Mouse (Mus musculus) hindbrain, embryonic 14.5 days (tissue): ENCODE measurements around the gene Gm7980. TPM values are rescaled to one million over a fixed set of nuclear protein-coding genes. Genes with fewer than 3 reads are reported as not detected.
"Not testable (repeated sequence)": the region's sequence is repeated elsewhere in the genome, so short reads cannot be mapped to it uniquely, and the experiment has no call there.

ENCODE experiments used
- ATAC-seq: fragments of 200-750 bp; cut with Nextera tagmentation; 2 replicates; pipeline ENCODE4 v1.8.0; 2017; ENCODE audit warnings: moderate number of reproducible peaks, mild to moderate bottlenecking, moderate TSS enrichment, moderate library complexity; ENCODE audit not compliant: low FRiP score
- DNase-seq: peaks from one replicate; pipeline ENCODE4 v3.0.0-alpha.2; 2015; ENCODE audit warnings: low spot score
- H3K27ac ChIP-seq: fragments of 300-500 bp; sonication (generic); 2 replicates; pipeline ENCODE4 v1.5.1; 2014; ENCODE audit warnings: mild to moderate bottlenecking, moderate library complexity
- H3K27me3 ChIP-seq: fragments of 300-500 bp; sonication (generic); 2 replicates; pipeline ENCODE4 v1.6.1; 2014; ENCODE audit warnings: mild to moderate bottlenecking, low read length, mixed read lengths; ENCODE audit not compliant: control insufficient read depth, insufficient read depth
- H3K36me3 ChIP-seq: fragments of 300-500 bp; sonication (generic); replicated peaks from 2 replicates; pipeline ENCODE4 v1.6.1; 2014; ENCODE audit not compliant: control insufficient read depth, insufficient read depth
- H3K4me1 ChIP-seq: fragments of 300-500 bp; sonication (generic); replicated peaks from 2 replicates; pipeline ENCODE4 v1.6.1; 2014; ENCODE audit warnings: antibody characterized with exemption, low read length, mixed read lengths; ENCODE audit not compliant: control insufficient read depth, insufficient read depth
- H3K4me2 ChIP-seq: fragments of 300-500 bp; sonication (generic); replicated peaks from 2 replicates; pipeline ENCODE4 v1.6.1; 2014; ENCODE audit warnings: mild to moderate bottlenecking, moderate library complexity
- H3K4me3 ChIP-seq: fragments of 300-500 bp; sonication (generic); replicated peaks from 2 replicates; pipeline ENCODE4 v1.5.1; 2014; ENCODE audit warnings: mild to moderate bottlenecking, low read length
- H3K9ac ChIP-seq: fragments of 300-500 bp; sonication (generic); 2 replicates; pipeline ENCODE4 v1.6.1; 2014
- H3K9me3 ChIP-seq: fragments of 300-500 bp; sonication (generic); 2 replicates; pipeline ENCODE4 v1.6.1; 2016; ENCODE audit warnings: low read length; ENCODE audit not compliant: control insufficient read depth
- WGBS: fragments of 180-500 bp; shearing (Covaris S2); extraction: QIAGEN DNeasy Blood & Tissue Kit; methylation state at CpG from one replicate; pipeline ENCODE4 v1.1.7; 2014; 5-methylcytosine and 5-hydroxymethylcytosine counted together
- polyA plus RNA-seq: library from polyadenylated mRNA; unstranded; fragments of >200 nt; fragmentation: Nextera tagmentation; extraction: Ambion mirVana; gene quantifications from 2 replicates; pipeline ENCODE4 v1.2.1, GENCODE M21; 2014

The Gm7980 gene
- polyA plus RNA-seq: not detected in 2 replicates

DNA sequence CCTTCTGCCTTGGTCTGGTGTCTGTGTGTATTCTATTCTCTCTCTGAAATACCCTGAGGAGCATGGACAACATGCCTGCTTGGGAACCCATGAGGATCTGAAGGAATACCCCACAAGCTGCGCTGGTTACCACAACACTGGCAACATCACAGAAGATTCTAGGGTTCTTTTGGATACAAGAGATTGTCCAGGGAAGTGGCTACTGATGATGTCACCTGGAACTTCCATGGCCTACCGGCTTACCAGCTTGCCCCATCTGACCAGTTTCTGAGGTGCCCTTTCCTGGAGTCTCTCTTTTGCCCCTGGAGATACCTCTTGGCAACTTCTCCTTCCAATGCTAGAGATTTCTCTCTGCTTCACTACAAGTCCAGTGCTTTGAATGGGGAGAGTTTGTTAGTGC is at the start of gene Gm7980:
Gene Gm7980, minus strand, starts transcription at position 101 of the 400 bp plus-strand sequence.
- H3K27me3 ChIP-seq: not testable (repeated sequence)
- WGBS: no CpG with 5 or more reads among the region's 2 CpGs

DNA sequence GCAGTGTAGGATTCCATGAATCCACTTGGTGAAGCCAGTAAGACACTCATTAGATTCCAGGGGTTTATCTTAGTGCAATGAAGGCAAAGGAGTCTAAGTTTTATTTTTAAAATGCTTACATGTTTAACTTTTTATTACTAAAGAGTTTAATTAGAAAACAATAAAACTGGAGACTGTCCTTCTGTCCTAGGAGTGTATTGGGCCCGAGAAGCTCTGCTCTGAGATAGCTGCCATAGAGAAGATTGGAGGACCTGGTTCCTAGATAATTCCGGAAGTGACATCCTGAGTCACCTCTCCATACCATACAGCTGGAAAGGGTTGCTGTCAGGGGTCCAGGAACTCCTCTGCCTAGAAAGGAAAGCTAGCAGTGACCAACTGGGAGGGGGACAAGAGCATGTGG is 36.6 kb upstream of the Gm7980 start, which contains the start of gene 1700024B05Rik:
Gene 1700024B05Rik, plus strand, starts transcription at position 301 of the 400 bp plus-strand sequence.
- H3K4me1 ChIP-seq, H3K9ac ChIP-seq, H3K4me2 ChIP-seq, H3K4me3 ChIP-seq, H3K27me3 ChIP-seq, H3K27ac ChIP-seq, ATAC-seq, DNase-seq, H3K36me3 ChIP-seq, H3K9me3 ChIP-seq: not testable (repeated sequence)
- WGBS: 67% methylated on average over 1 of the region's 2 CpGs

More for the DNA sequence above, at the start of gene Gm7980:
- not testable (repeated sequence) for H3K4me1 ChIP-seq, H3K9me3 ChIP-seq, H3K4me2 ChIP-seq, H3K9ac ChIP-seq, ATAC-seq, H3K4me3 ChIP-seq, H3K27ac ChIP-seq, H3K36me3 ChIP-seq, DNase-seq

DNA sequence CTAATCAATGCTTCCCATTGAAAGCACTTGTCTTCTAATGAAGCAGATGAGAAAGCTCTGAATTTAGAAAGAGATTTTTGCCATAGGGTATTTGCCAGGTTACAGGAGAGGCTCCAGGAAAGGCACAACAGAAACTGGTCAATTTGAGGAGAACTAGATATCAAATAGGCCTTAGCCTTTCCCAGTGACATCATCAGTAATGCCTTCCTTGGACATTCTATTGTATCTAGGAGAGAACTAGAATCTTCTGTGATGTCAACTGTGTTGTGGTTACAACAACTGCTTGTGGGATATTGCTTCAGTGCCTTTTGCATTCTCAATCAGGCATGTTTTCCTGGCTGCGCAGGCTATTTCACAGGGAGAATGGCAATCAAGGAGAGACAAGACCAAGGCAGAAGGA is 17.6 kb upstream of the Gm7980 start, which contains the start of gene 1700049E17Rik1:
Gene 1700049E17Rik1, plus strand, starts transcription at position 301 of the 400 bp plus-strand sequence.
- not testable (repeated sequence) for H3K9ac ChIP-seq, H3K4me2 ChIP-seq, ATAC-seq, H3K36me3 ChIP-seq, H3K27ac ChIP-seq, DNase-seq, H3K27me3 ChIP-seq, H3K9me3 ChIP-seq, H3K4me3 ChIP-seq, H3K4me1 ChIP-seq
- WGBS: no CpG with 5 or more reads among the region's 1 CpGs

Other genes with a start within 250 kb of the Gm7980 start
- not detected in 2 replicates for gene Gm8068, start 205.4 kb downstream of the Gm7980 start, polyA plus RNA-seq
- gene Gm7929, start 156.7 kb downstream of the Gm7980 start, polyA plus RNA-seq: not detected in 2 replicates
- not detected in 2 replicates for gene Gm47189, start 134.8 kb downstream of the Gm7980 start, polyA plus RNA-seq
- gene 1700049E17Rik1, start 17.7 kb upstream of the Gm7980 start, polyA plus RNA-seq: not detected in 2 replicates
- gene 1700024B05Rik, start 36.7 kb upstream of the Gm7980 start, polyA plus RNA-seq: not detected in 2 replicates
- gene Gm6401, start 60.6 kb upstream of the Gm7980 start, polyA plus RNA-seq: not detected in 2 replicates
- gene Gm3543, start 76.0 kb upstream of the Gm7980 start, polyA plus RNA-seq: not detected in 2 replicates
- gene Gm7951, start 210.1 kb upstream of the Gm7980 start, polyA plus RNA-seq: not detected in 2 replicates